Mouse (Mus musculus) heart, adult 2 months (tissue): ENCODE data around the gene D630045J12Rik.

Experiments
- CTCF ChIP-seq: fragments of 200-600 bp; IDR thresholded peaks from 2 replicates; pipeline ENCODE4 v1.8.1; 2022; ENCODE audit warnings: antibody characterized with exemption, mild to moderate bottlenecking, moderate library complexity
- EP300 ChIP-seq: fragments of 200-500 bp; IDR thresholded peaks from 2 replicates; pipeline ENCODE4 v1.6.1; 2011; ENCODE audit warnings: low read depth, low read length, control low read depth; ENCODE audit not compliant: insufficient read depth
- POLR2A ChIP-seq: fragments of 200-500 bp; IDR thresholded peaks from 2 replicates; pipeline ENCODE4 v1.6.1; 2011; ENCODE audit warnings: mild to moderate bottlenecking, low read depth, low read length, control low read depth; ENCODE audit not compliant: insufficient read depth

- TF ChIP-seq EP300: no peak
- TF ChIP-seq CTCF: no peak
- no peak for TF ChIP-seq POLR2A
These were observed 129.5 kb downstream of the D630045J12Rik start, which contains the start of gene Atp6v0a4 for GRCm38 (mm10) chr6:38124207-38124835.
